Mouse (Mus musculus): ENCODE data around the gene Ppp2r1b. TPM values are rescaled to one million over a fixed set of nuclear protein-coding genes. Genes with fewer than 3 reads are reported as not detected.

The Ppp2r1b gene
- polyA plus RNA-seq, 1 experiment, result 0.92 TPM

DNA sequence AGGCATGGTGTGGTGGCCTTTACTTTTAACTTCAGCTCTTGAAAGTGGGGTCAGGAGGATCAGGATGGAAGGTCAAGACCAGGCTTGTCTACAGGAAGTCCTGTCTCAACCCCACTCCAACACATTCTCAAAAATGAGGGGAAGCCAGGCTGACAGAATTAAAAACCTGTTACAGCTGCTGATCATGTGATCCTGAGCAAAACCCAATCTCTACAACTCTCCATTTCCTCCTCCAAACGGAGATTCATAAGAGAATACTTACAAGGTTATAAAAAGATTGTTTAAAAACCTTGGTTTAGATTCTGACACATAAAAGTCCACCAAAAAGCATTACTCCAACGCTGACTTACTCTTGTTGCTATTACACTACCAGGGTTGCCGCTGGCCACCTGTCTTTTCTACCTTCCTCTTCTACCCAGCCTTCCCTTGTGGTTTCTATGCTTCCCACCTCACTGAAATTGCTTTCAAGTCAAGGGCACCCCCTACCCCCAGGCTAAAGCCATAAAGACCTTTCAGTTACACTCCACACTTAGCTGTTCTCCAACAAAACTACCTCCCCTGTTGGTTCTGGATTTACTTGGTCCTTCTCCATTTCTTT is 96.8 kb downstream of the Ppp2r1b start:
- TF ChIP-seq TAL1 (IDR thresholded peaks at IDR 0.05; ENCODE audit: low read length), result no peak
- TF ChIP-seq GATA1 (IDR thresholded peaks at IDR 0.05; ENCODE audit: low read length), result no peak

DNA sequence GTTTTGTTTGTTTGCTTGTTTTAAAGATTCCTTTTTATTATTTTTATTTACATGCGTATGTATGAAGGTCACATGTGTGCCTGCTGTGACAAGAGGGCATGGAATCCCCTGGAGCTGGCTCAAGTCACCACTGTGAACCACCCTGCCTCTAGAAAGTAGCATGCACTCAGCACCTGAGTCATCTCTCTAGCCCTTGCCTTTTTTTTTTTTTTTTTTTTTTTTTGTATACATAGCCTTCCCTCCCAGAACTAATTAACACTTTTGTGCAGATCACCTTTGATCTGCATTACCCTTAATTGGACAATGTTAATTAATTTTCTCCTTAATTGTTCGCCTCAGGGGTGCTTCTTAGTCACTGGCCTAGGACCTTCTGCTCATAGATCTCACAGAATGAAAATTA is 97.6 kb downstream of the Ppp2r1b start:
- H3K4me3 ChIP-seq (replicated peaks), result no peak overlapping the region
- no peak for TF ChIP-seq TAL1 (IDR thresholded peaks at IDR 0.05; ENCODE audit: low read length)
- no peak for TF ChIP-seq GATA1 (IDR thresholded peaks at IDR 0.05; ENCODE audit: low read length)

More for the DNA sequence above, 96.8 kb downstream of the Ppp2r1b start:
- Histone ChIP-seq H3K27me3 (ENCODE audit: control insufficient read depth) (no peaks in the 10 kb centered on the region), H3K4me3 (replicated peaks) (no peak overlapping the region), H3K4me1 (ENCODE audit: control insufficient read depth) (peaks cover 19% of the 10 kb centered on the region), H3K9me3 (ENCODE audit: control insufficient read depth, low read length) (no peaks in the 10 kb centered on the region), H3K36me3 (ENCODE audit: control insufficient read depth) (peaks cover 16% of the 10 kb centered on the region)

More for the DNA sequence above, 97.6 kb downstream of the Ppp2r1b start:
- Histone ChIP-seq H3K27me3 (ENCODE audit: control insufficient read depth) (no peaks in the 10 kb centered on the region), H3K4me1 (ENCODE audit: control insufficient read depth) (peaks cover 24% of the 10 kb centered on the region), H3K36me3 (ENCODE audit: control insufficient read depth) (peaks cover 19% of the 10 kb centered on the region), H3K9me3 (ENCODE audit: control insufficient read depth, low read length) (no peaks in the 10 kb centered on the region)

Other genes starting within 250 kb of the Ppp2r1b start
- 1.3 and 2.3 TPM in 2 replicates for gene Sdhd, start 241.5 kb upstream of the Ppp2r1b start, polyA plus RNA-seq (2012)
- 3.3 and 4.0 TPM in 2 replicates for gene Timm8b, start 241.4 kb upstream of the Ppp2r1b start, polyA plus RNA-seq (2012)
- 0.18 TPM in 1 of 2 replicates, not detected in the other for gene Pih1d2, start 228.0 kb upstream of the Ppp2r1b start, polyA plus RNA-seq (2012)
- 0.12 and 0.25 TPM in 2 replicates for gene Nkapd1, start 227.8 kb upstream of the Ppp2r1b start, polyA plus RNA-seq (2012)
- gene Dlat, start 185.5 kb upstream of the Ppp2r1b start, polyA plus RNA-seq (2012), result 1.2 and 1.3 TPM in 2 replicates
- not detected in 2 replicates for gene Dixdc1, start 105.8 kb upstream of the Ppp2r1b start, polyA plus RNA-seq (2012)
- not detected in 2 replicates for gene 2310030G06Rik, start 98.8 kb upstream of the Ppp2r1b start, polyA plus RNA-seq (2012)
- gene Cryab, start 94.0 kb upstream of the Ppp2r1b start, polyA plus RNA-seq (2012), result not detected in 2 replicates
- gene Hspb2, start 92.9 kb upstream of the Ppp2r1b start, polyA plus RNA-seq (2012), result not detected in 2 replicates
- gene Fdxacb1, start 77.1 kb upstream of the Ppp2r1b start, polyA plus RNA-seq (2012), result 0.13 and 0.22 TPM in 2 replicates
- 0.22 and 0.31 TPM in 2 replicates for gene Alg9, start 70.3 kb upstream of the Ppp2r1b start, polyA plus RNA-seq (2012)
- gene 1110032A03Rik, start 69.8 kb upstream of the Ppp2r1b start, polyA plus RNA-seq (2012), result 0.38 and 0.41 TPM in 2 replicates
- 1.0 and 1.2 TPM in 2 replicates for gene Sik2, start 163.8 kb downstream of the Ppp2r1b start, polyA plus RNA-seq (2012)
- gene Btg4, start 215.6 kb downstream of the Ppp2r1b start, polyA plus RNA-seq (2012), result not detected in 2 replicates
- not detected in 2 replicates for gene Layn, start 231.8 kb downstream of the Ppp2r1b start, polyA plus RNA-seq (2012)